Mouse (Mus musculus) spleen, adult 2 months (tissue): ENCODE data around the gene Timm17a. TPM values are rescaled to one million over a fixed set of nuclear protein-coding genes. Genes with fewer than 3 reads are reported as not detected.

ENCODE experiments used
- DNase-seq, 2 experiments: peaks; one replicate each; pipeline versions ENCODE4 v3.0.0 to v3.0.0-alpha.2; 2012 to 2021; ENCODE audit warnings: low spot score in 2 of 2, low read depth in 1 of 2
- H3K27ac ChIP-seq: fragments of 200-500 bp; 2 replicates; pipeline ENCODE4 v1.5.1; 2012; ENCODE audit warnings: low read length, inconsistent platforms; ENCODE audit not compliant: insufficient read depth
- H3K27me3 ChIP-seq: fragments of 200-500 bp; 2 replicates; pipeline ENCODE4 v1.6.1; 2012; ENCODE audit warnings: mild to moderate bottlenecking, moderate library complexity, low read length, inconsistent platforms; ENCODE audit not compliant: control insufficient read depth, insufficient read depth
- H3K36me3 ChIP-seq: fragments of 200-500 bp; 2 replicates; pipeline ENCODE4 v1.6.1; 2012; ENCODE audit warnings: mild to moderate bottlenecking, low read length, inconsistent platforms; ENCODE audit not compliant: control insufficient read depth, insufficient read depth
- H3K4me1 ChIP-seq: fragments of 200-500 bp; 2 replicates; pipeline ENCODE4 v1.6.1; 2011; ENCODE audit warnings: inconsistent platforms; ENCODE audit not compliant: control insufficient read depth, insufficient read depth, insufficient read length
- H3K4me3 ChIP-seq: fragments of 200-500 bp; 2 replicates; pipeline ENCODE4 v1.5.1; 2011; ENCODE audit warnings: mild to moderate bottlenecking, inconsistent platforms; ENCODE audit not compliant: insufficient read depth, insufficient read length; ENCODE audit errors: extremely low read depth
- CTCF ChIP-seq: fragments of 200-500 bp; IDR thresholded peaks from 2 replicates; pipeline ENCODE4 v1.5.1; 2011; ENCODE audit warnings: mild to moderate bottlenecking, inconsistent platforms; ENCODE audit not compliant: insufficient read depth, insufficient read length, insufficient replicate concordance; ENCODE audit errors: extremely low read depth
- POLR2A ChIP-seq: fragments of 200-500 bp; IDR thresholded peaks from 2 replicates; pipeline ENCODE4 v1.6.1; 2011; ENCODE audit warnings: low read depth, low read length, inconsistent platforms
- WGBS: fragments of 180-500 bp; shearing (Covaris S2); methylation state at CpG from one replicate; pipeline ENCODE4 v1.1.7; 2018; 5-methylcytosine and 5-hydroxymethylcytosine counted together
- polyA plus RNA-seq: library from polyadenylated mRNA; depleted of rRNA; stranded (reverse); fragments of >200 nt; gene quantifications from 2 replicates; pipeline ENCODE4 v1.2.3, GENCODE M21; 2012

Timm17a gene
- polyA plus RNA-seq, 1 experiment = 15.2 TPM

- DNase-seq = no peak
- TF ChIP-seq POLR2A (no peak), CTCF (no peak)
- 82% methylated on average over 6 of the region's 6 CpGs for WGBS
Observed at GRCm38 (mm10) chr1:135311356-135311755, 2.2 kb downstream of the Timm17a start.

GRCm38 (mm10) chr1:135290908-135291307 is 22.7 kb downstream of the Timm17a start:
- 90% methylated on average over 5 of the region's 5 CpGs for WGBS
- H3K4me3 ChIP-seq = no peak overlapping the region
- no peaks in the 10 kb centered on the region for H3K4me1 ChIP-seq
- no peak overlapping the region for H3K27ac ChIP-seq
- TF ChIP-seq POLR2A (no peak), CTCF (no peak)
- DNase-seq = no peak
- no peaks in the 10 kb centered on the region for H3K27me3 ChIP-seq
- peaks cover 4% of the 10 kb centered on the region for H3K36me3 ChIP-seq

More at GRCm38 (mm10) chr1:135311356-135311755, 2.2 kb downstream of the Timm17a start:
- Histone ChIP-seq H3K4me3 (no peak overlapping the region), H3K27ac (no peak overlapping the region), H3K36me3 (peaks cover 7% of the 10 kb centered on the region), H3K4me1 (peaks cover 2% of the 10 kb centered on the region; the same call in 1 of the 2 replicates), H3K27me3 (no peaks in the 10 kb centered on the region)

- H3K36me3 ChIP-seq = no peaks in the 10 kb centered on the region
- no peak overlapping the region for H3K4me3 ChIP-seq
- no peak for DNase-seq
- no peaks in the 10 kb centered on the region; the same call in 1 of the 2 replicates for H3K27me3 ChIP-seq
- TF ChIP-seq CTCF (no peak), POLR2A (no peak)
- H3K4me1 ChIP-seq = no peaks in the 10 kb centered on the region
- no peak overlapping the region for H3K27ac ChIP-seq
- WGBS = 89% methylated on average over 2 of the region's 2 CpGs
Observed at GRCm38 (mm10) chr1:135286311-135286710, 27.3 kb downstream of the Timm17a start.

- no peaks in the 10 kb centered on the region; the same call in 1 of the 2 replicates for H3K27me3 ChIP-seq
- peak within 1 kb of the TSS; percentile 75 for H3K27ac ChIP-seq
- TF ChIP-seq POLR2A (no peak; the same call in 1 of the 2 replicates), CTCF (no peak)
- H3K4me1 ChIP-seq = no peaks in the 10 kb centered on the region
- peak in 1 of 2 experiments; percentile 44 for DNase-seq
- WGBS = under 1% methylated on average over 39 of the region's 39 CpGs
- H3K4me3 ChIP-seq = peak within 1 kb of the TSS; percentile 89
- no peaks in the 10 kb centered on the region; the same call in none of the 2 replicates for H3K36me3 ChIP-seq
Observed at GRCm38 (mm10) chr1:135283826-135284291, 29.7 kb downstream of the Timm17a start, which contains the start of gene Rnpep. Gene Rnpep, minus strand, starts transcription at chr1:135284084.

- no peak for TF ChIP-seq CTCF
- no peak for TF ChIP-seq POLR2A
- Histone ChIP-seq H3K27ac (peak overlapping the region; percentile 75), H3K4me1 (no peaks in the 10 kb centered on the region), H3K36me3 (peaks cover 3% of the 10 kb centered on the region), H3K4me3 (peak overlapping the region; percentile 89), H3K27me3 (no peaks in the 10 kb centered on the region; the same call in 1 of the 2 replicates)
- under 1% methylated on average over 48 of the region's 48 CpGs for WGBS
- peak in 1 of 2 experiments; percentile 10 for DNase-seq
Observed at GRCm38 (mm10) chr1:135283287-135283825, 30.2 kb downstream of the Timm17a start.

GRCm38 (mm10) chr1:135282536-135283286 is 30.9 kb downstream of the Timm17a start:
- WGBS = 7% methylated on average over 13 of the region's 13 CpGs
- H3K36me3 ChIP-seq = peaks cover 5% of the 10 kb centered on the region
- no peak for DNase-seq
- TF ChIP-seq CTCF (no peak), POLR2A (no peak)
- H3K27ac ChIP-seq = peak overlapping the region; percentile 75
- H3K27me3 ChIP-seq = no peaks in the 10 kb centered on the region; the same call in 1 of the 2 replicates
- peak overlapping the region; percentile 89 for H3K4me3 ChIP-seq
- no peaks in the 10 kb centered on the region for H3K4me1 ChIP-seq

GRCm38 (mm10) chr1:135281841-135282240 is 31.7 kb downstream of the Timm17a start:
- TF ChIP-seq POLR2A = no peak
- TF ChIP-seq CTCF = no peak
- 95% methylated on average over 17 of the region's 17 CpGs for WGBS
- Histone ChIP-seq H3K27ac (no peak overlapping the region), H3K4me1 (no peaks in the 10 kb centered on the region), H3K36me3 (peaks cover 10% of the 10 kb centered on the region), H3K27me3 (no peaks in the 10 kb centered on the region; the same call in 1 of the 2 replicates), H3K4me3 (no peak overlapping the region)
- no peak for DNase-seq
